Mouse (Mus musculus) cerebellum, adult 2 months (tissue): ENCODE data around the gene Hhat. TPM values are rescaled to one million over a fixed set of nuclear protein-coding genes. Genes with fewer than 3 reads are reported as not detected.

Experiments used
- DNase-seq, 2 experiments: peaks; one replicate each; pipeline ENCODE4 v3.0.0; 2021
- H3K27ac ChIP-seq: fragments of 200-500 bp; 2 replicates; pipeline ENCODE4 v1.5.1; 2012; ENCODE audit warnings: low read length, control low read depth, inconsistent platforms; ENCODE audit not compliant: insufficient read depth
- H3K27me3 ChIP-seq: fragments of 200-500 bp; 2 replicates; pipeline ENCODE4 v1.6.1; 2012; ENCODE audit warnings: inconsistent platforms, mild to moderate bottlenecking, low read length, moderate library complexity; ENCODE audit not compliant: control insufficient read depth, insufficient read depth
- H3K4me1 ChIP-seq: fragments of 200-500 bp; 2 replicates; pipeline ENCODE4 v1.6.1; 2011; ENCODE audit warnings: low read length; ENCODE audit not compliant: control insufficient read depth, insufficient read depth
- H3K4me3 ChIP-seq: fragments of 200-500 bp; replicated peaks from 2 replicates; pipeline ENCODE3; 2011; ENCODE audit warnings: mild to moderate bottlenecking, low read depth, low read length, control low read depth; ENCODE audit not compliant: insufficient read depth
- CTCF ChIP-seq: fragments of 200-500 bp; IDR thresholded peaks from 2 replicates; pipeline ENCODE4 v1.5.1; 2011; ENCODE audit warnings: low read depth, mild to moderate bottlenecking, control low read depth, low read length, moderate library complexity, borderline replicate concordance; ENCODE audit not compliant: insufficient read depth
- POLR2A ChIP-seq: fragments of 200-500 bp; IDR thresholded peaks from 2 replicates; pipeline ENCODE4 v1.6.1; 2011; ENCODE audit warnings: low read length, control low read depth, borderline replicate concordance; ENCODE audit not compliant: insufficient read depth
- WGBS: fragments of 180-500 bp; shearing (Covaris S2); methylation state at CpG from one replicate; pipeline ENCODE4 v1.1.7; 2018; 5-methylcytosine and 5-hydroxymethylcytosine counted together
- polyA plus RNA-seq: library from polyadenylated mRNA; depleted of rRNA; stranded (reverse); fragments of >200 nt; gene quantifications from 2 replicates; pipeline ENCODE4 v1.2.3, GENCODE M21; 2012

Gene Hhat
- polyA plus RNA-seq, 1 experiment: 2.1 TPM

GRCm38 (mm10) chr1:192650023-192650422 is 121.0 kb downstream of the Hhat start:
- DNase-seq: no peak
- Histone ChIP-seq H3K27ac (no peak overlapping the region), H3K4me1 (no peaks in the 10 kb centered on the region), H3K27me3 (no peaks in the 10 kb centered on the region), H3K4me3 (no peak overlapping the region)
- TF ChIP-seq CTCF: no peak
- no peak for TF ChIP-seq POLR2A
- 83% methylated on average over 4 of the region's 4 CpGs for WGBS

- Histone ChIP-seq H3K27me3 (no peaks in the 10 kb centered on the region), H3K4me1 (no peaks in the 10 kb centered on the region), H3K27ac (no peak overlapping the region), H3K4me3 (no peak overlapping the region)
- no peak for TF ChIP-seq POLR2A
- no peak for TF ChIP-seq CTCF
- 68% methylated on average over 3 of the region's 3 CpGs for WGBS
- no peak for DNase-seq
These were observed 121.8 kb downstream of the Hhat start for GRCm38 (mm10) chr1:192649233-192649632.

- WGBS: 77% methylated on average over 2 of the region's 2 CpGs
These were observed 123.7 kb downstream of the Hhat start for GRCm38 (mm10) chr1:192647361-192647760.

GRCm38 (mm10) chr1:192642126-192642525 is 128.9 kb downstream of the Hhat start:
- Histone ChIP-seq H3K27me3 (no peaks in the 10 kb centered on the region), H3K27ac (no peak overlapping the region), H3K4me1 (no peaks in the 10 kb centered on the region; the same call in 1 of the 2 replicates), H3K4me3 (no peak overlapping the region)
- 52% methylated on average over 2 of the region's 2 CpGs for WGBS
- TF ChIP-seq POLR2A (no peak), CTCF (no peak)
- DNase-seq: no peak

More at GRCm38 (mm10) chr1:192647361-192647760, 123.7 kb downstream of the Hhat start:
- Histone ChIP-seq H3K4me3 (no peak overlapping the region), H3K27ac (no peak overlapping the region), H3K27me3 (no peaks in the 10 kb centered on the region), H3K4me1 (no peaks in the 10 kb centered on the region)
- TF ChIP-seq POLR2A: no peak
- no peak for TF ChIP-seq CTCF
- DNase-seq: no peak

GRCm38 (mm10) chr1:192639175-192639574 is 131.8 kb downstream of the Hhat start:
- DNase-seq: no peak
- Histone ChIP-seq H3K4me1 (no peaks in the 10 kb centered on the region; the same call in 1 of the 2 replicates), H3K27me3 (no peaks in the 10 kb centered on the region), H3K4me3 (no peak overlapping the region), H3K27ac (no peak overlapping the region)
- TF ChIP-seq POLR2A (no peak), CTCF (no peak)
- WGBS: 71% methylated on average over 3 of the region's 3 CpGs

GRCm38 (mm10) chr1:192621843-192622242 is 149.2 kb downstream of the Hhat start:
- H3K4me3 ChIP-seq: no peak overlapping the region
- no peaks in the 10 kb centered on the region for H3K27me3 ChIP-seq
- DNase-seq: no peak
- H3K4me1 ChIP-seq: no peaks in the 10 kb centered on the region
- TF ChIP-seq POLR2A (no peak), CTCF (no peak)
- H3K27ac ChIP-seq: no peak overlapping the region
- WGBS: 82% methylated on average over 2 of the region's 2 CpGs

- H3K4me1 ChIP-seq: no peaks in the 10 kb centered on the region
- WGBS: 79% methylated on average over 6 of the region's 6 CpGs
- DNase-seq: no peak
- no peaks in the 10 kb centered on the region for H3K27me3 ChIP-seq
- H3K4me3 ChIP-seq: no peak overlapping the region
- H3K27ac ChIP-seq: no peak overlapping the region
- TF ChIP-seq CTCF (no peak), POLR2A (no peak)
These were observed 157.8 kb downstream of the Hhat start for GRCm38 (mm10) chr1:192613271-192613670.

GRCm38 (mm10) chr1:192611996-192612739 is 158.9 kb downstream of the Hhat start:
- Histone ChIP-seq H3K27ac (no peak overlapping the region), H3K27me3 (no peaks in the 10 kb centered on the region), H3K4me3 (no peak overlapping the region), H3K4me1 (no peaks in the 10 kb centered on the region)
- TF ChIP-seq POLR2A (no peak), CTCF (no peak)
- 77% methylated on average over 11 of the region's 11 CpGs for WGBS
- DNase-seq: no peak
